Mouse (Mus musculus) liver, postnatal 0 days (tissue): Measurements from ENCODE around the gene Rtcb. TPM values are rescaled to one million over a fixed set of nuclear protein-coding genes. Genes with fewer than 3 reads are reported as not detected.

Experiments
- ATAC-seq: fragments of 200-750 bp; cut with Nextera tagmentation; 2 replicates; pipeline ENCODE4 v1.8.0; 2017; ENCODE audit warnings: mild to moderate bottlenecking, moderate library complexity
- DNase-seq: peaks from one replicate; pipeline ENCODE4 v3.0.0-alpha.2; 2016
- H3K27ac ChIP-seq: fragments of 300-500 bp; sonication (generic); 2 replicates; pipeline ENCODE4 v1.5.1; 2014; ENCODE audit warnings: antibody characterized with exemption, moderate library complexity, mild to moderate bottlenecking, low read depth
- H3K27me3 ChIP-seq: fragments of 300-500 bp; sonication (generic); 2 replicates; pipeline ENCODE4 v1.6.1; 2014; ENCODE audit warnings: low read length, control low read depth, mixed read lengths; ENCODE audit not compliant: insufficient read depth
- H3K36me3 ChIP-seq: fragments of 300-500 bp; sonication (generic); replicated peaks from 2 replicates; pipeline ENCODE4 v1.6.1; 2014; ENCODE audit warnings: mild to moderate bottlenecking, control low read depth, low read length, moderate library complexity, mixed read lengths; ENCODE audit not compliant: insufficient read depth
- H3K4me1 ChIP-seq: fragments of 300-500 bp; sonication (generic); 2 replicates; pipeline ENCODE4 v1.6.1; 2014; ENCODE audit warnings: antibody characterized with exemption, mild to moderate bottlenecking, control low read depth; ENCODE audit not compliant: insufficient read depth
- H3K4me2 ChIP-seq: fragments of 300-500 bp; sonication (generic); 2 replicates; pipeline ENCODE4 v1.6.1; 2014; ENCODE audit warnings: low read depth, mild to moderate bottlenecking, low read length, moderate library complexity, mixed read lengths
- H3K4me3 ChIP-seq: fragments of 300-500 bp; sonication (generic); 2 replicates; pipeline ENCODE4 v1.5.1; 2014; ENCODE audit warnings: low read depth, low read length
- H3K9ac ChIP-seq: fragments of 300-500 bp; sonication (generic); replicated peaks from 2 replicates; pipeline ENCODE4 v1.6.1; 2014; ENCODE audit warnings: mild to moderate bottlenecking, moderate library complexity
- H3K9me3 ChIP-seq: fragments of 300-500 bp; sonication (generic); 2 replicates; pipeline ENCODE4 v1.6.1; 2016; ENCODE audit warnings: mild to moderate bottlenecking, control low read depth, low read length, mixed read lengths
- CTCF ChIP-seq: sonication (generic); IDR thresholded peaks from 2 replicates; pipeline ENCODE4 v1.5.1; 2016; ENCODE audit warnings: antibody characterized with exemption, low read depth
- EP300 ChIP-seq: IDR thresholded peaks from 2 replicates; pipeline ENCODE4 v1.6.1; 2016; ENCODE audit warnings: antibody characterized with exemption, low read depth, mild to moderate bottlenecking
- WGBS: fragments of 180-500 bp; shearing (Covaris S2); extraction: QIAGEN DNeasy Blood & Tissue Kit; methylation state at CpG from one replicate; pipeline ENCODE4 v1.1.7; 2014; ENCODE audit not compliant: insufficient replicate concordance; 5-methylcytosine and 5-hydroxymethylcytosine counted together
- polyA plus RNA-seq: library from polyadenylated mRNA; unstranded; fragments of >200 nt; fragmentation: Nextera tagmentation; extraction: Ambion mirVana; gene quantifications from 2 replicates; pipeline ENCODE4 v1.2.1, GENCODE M21; 2015

The Rtcb gene
- polyA plus RNA-seq, 1 experiment from 2014 or later = 51.9 TPM

GRCm38 (mm10) chr10:85989412-85990115 lies 31.9 kb upstream of the Rtcb start:
- no peak overlapping the region for H3K4me3 ChIP-seq
- TF ChIP-seq EP300 (no peak), CTCF (no peak)
- H3K27me3 ChIP-seq = no peaks in the 10 kb centered on the region
- DNase-seq = no peak
- H3K9me3 ChIP-seq = no peaks in the 10 kb centered on the region
- ATAC-seq = no peak
- 34% methylated on average over 6 of the region's 6 CpGs for WGBS
- no peaks in the 10 kb centered on the region for H3K36me3 ChIP-seq
- no peak overlapping the region for H3K27ac ChIP-seq
- H3K9ac ChIP-seq = no peak overlapping the region
- no peak overlapping the region for H3K4me2 ChIP-seq
- no peaks in the 10 kb centered on the region for H3K4me1 ChIP-seq

DNA sequence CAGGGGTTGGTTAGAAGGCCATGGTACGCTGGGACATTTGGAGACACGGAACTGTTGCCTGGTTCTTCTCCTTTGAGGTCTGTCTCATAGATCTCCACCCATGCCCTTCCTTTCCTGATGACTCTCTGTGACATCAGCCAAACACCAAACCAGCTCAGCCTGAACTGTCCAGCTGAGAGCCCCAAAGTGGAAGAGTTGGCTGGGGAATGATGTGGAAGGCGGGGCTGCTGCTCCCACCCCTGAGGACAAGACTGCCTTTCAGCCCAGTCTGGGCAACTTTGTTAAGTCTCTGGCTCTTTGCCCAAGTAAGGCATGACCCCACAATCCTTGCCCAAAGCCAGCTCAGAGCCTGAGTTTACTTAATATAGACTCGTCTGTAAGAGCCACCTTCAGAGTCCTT lies 15.3 kb upstream of the Rtcb start:
- Histone ChIP-seq H3K4me3 (no peak overlapping the region), H3K9me3 (no peaks in the 10 kb centered on the region), H3K36me3 (no peaks in the 10 kb centered on the region), H3K4me2 (no peak overlapping the region), H3K27me3 (no peaks in the 10 kb centered on the region), H3K4me1 (no peaks in the 10 kb centered on the region), H3K27ac (no peak overlapping the region), H3K9ac (no peak overlapping the region)
- 65% methylated on average over 4 of the region's 4 CpGs for WGBS
- TF ChIP-seq EP300 (no peak), CTCF (no peak)
- no peak for DNase-seq
- no peak for ATAC-seq

GRCm38 (mm10) chr10:85971826-85972225 lies 14.2 kb upstream of the Rtcb start:
- no peak for DNase-seq
- H3K9me3 ChIP-seq = no peaks in the 10 kb centered on the region
- no peak overlapping the region for H3K9ac ChIP-seq
- no peak overlapping the region for H3K4me3 ChIP-seq
- H3K4me2 ChIP-seq = no peak overlapping the region
- no peak for ATAC-seq
- no peaks in the 10 kb centered on the region for H3K36me3 ChIP-seq
- TF ChIP-seq EP300 (no peak), CTCF (no peak)
- WGBS = 76% methylated on average over 9 of the region's 9 CpGs
- no peaks in the 10 kb centered on the region for H3K27me3 ChIP-seq
- no peaks in the 10 kb centered on the region for H3K4me1 ChIP-seq
- no peak overlapping the region for H3K27ac ChIP-seq

- no peaks in the 10 kb centered on the region for H3K4me1 ChIP-seq
- H3K27ac ChIP-seq = no peak overlapping the region
- DNase-seq (no peak), ATAC-seq (no peak)
- no peak overlapping the region for H3K4me2 ChIP-seq
- no peak overlapping the region for H3K4me3 ChIP-seq
- WGBS = 30% methylated on average over 8 of the region's 8 CpGs
- no peaks in the 10 kb centered on the region for H3K27me3 ChIP-seq
- no peaks in the 10 kb centered on the region for H3K36me3 ChIP-seq
- no peaks in the 10 kb centered on the region for H3K9me3 ChIP-seq
- TF ChIP-seq EP300 (no peak), CTCF (no peak)
- no peak overlapping the region for H3K9ac ChIP-seq
These were observed 12.4 kb upstream of the Rtcb start for GRCm38 (mm10) chr10:85969894-85970620.

DNA sequence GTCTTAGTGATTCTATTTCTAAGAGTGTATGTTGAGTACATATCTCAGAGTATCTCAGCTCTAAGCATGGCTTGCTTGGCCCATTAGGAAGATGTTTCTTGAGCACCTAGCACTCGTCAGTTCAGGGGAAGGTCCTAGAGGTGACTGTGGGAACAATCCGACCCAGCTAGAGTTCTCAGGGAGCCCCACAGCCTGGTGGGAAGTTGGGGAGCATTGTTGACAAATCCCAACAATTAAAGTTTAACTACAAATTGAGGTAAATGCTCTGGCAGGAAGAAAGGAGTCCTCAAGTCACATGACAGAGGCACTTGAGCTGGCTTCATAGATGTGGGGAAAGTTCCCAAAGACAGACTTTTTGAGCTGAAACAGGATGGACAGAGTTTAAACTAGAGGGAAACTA lies 11.1 kb upstream of the Rtcb start:
- WGBS = 39% methylated on average over 2 of the region's 2 CpGs
- no peak for ATAC-seq

DNA sequence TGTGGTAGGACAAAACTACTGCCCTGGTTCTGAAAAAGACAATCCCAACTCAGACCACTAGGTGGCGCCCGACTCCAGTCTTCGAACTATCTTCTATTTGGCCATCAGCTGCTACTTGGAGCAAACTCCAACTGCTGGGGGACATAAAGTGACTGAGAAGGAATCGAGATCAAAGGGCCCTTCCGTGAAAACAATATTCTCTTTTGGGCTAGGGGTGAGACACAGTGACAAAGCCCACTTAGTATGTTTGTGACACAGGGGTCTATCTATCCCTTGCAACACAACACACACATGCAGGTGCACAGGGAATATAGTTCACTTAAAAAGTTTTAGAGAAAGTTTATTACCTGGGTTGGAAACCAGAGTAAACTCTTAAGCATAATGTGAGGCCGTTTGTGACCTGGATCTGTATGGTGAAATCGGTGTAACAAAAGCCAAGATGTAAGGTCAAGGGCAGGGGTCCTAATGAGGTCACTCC lies 10.6 kb upstream of the Rtcb start:
- no peak overlapping the region for H3K27ac ChIP-seq
- TF ChIP-seq EP300 (no peak), CTCF (peak; percentile 92)
- no peaks in the 10 kb centered on the region for H3K9me3 ChIP-seq
- 10% methylated on average over 7 of the region's 7 CpGs for WGBS
- no peak overlapping the region for H3K9ac ChIP-seq
- ATAC-seq = peak; percentile 40; the same call in 1 of the 2 replicates
- H3K36me3 ChIP-seq = no peaks in the 10 kb centered on the region
- no peaks in the 10 kb centered on the region for H3K27me3 ChIP-seq
- H3K4me3 ChIP-seq = no peak overlapping the region
- no peaks in the 10 kb centered on the region for H3K4me1 ChIP-seq
- no peak overlapping the region for H3K4me2 ChIP-seq
- DNase-seq = peak; percentile 82

More for the DNA sequence above, 11.1 kb upstream of the Rtcb start:
- no peak for TF ChIP-seq CTCF
- TF ChIP-seq EP300 = no peak
- H3K27me3 ChIP-seq = no peaks in the 10 kb centered on the region
- DNase-seq = no peak
- H3K4me3 ChIP-seq = no peak overlapping the region
- H3K9ac ChIP-seq = no peak overlapping the region
- H3K4me2 ChIP-seq = no peak overlapping the region
- H3K4me1 ChIP-seq = no peaks in the 10 kb centered on the region
- no peaks in the 10 kb centered on the region for H3K36me3 ChIP-seq
- no peaks in the 10 kb centered on the region for H3K9me3 ChIP-seq
- H3K27ac ChIP-seq = no peak overlapping the region
